7 mouse cellular contexts compared by ENCODE assay signal in genomic region chr1:159702038-159702437, GRCm38 (mm10).
DNase-seq lines count a peak whose midpoint lies in the region; ATAC-seq and TF ChIP-seq lines count a peak whose summit lies in the region.

No protein-coding gene starts in this region.

- H3K4me3 ChIP-seq in kidney, embryonic 16.5 days (ENCODE audit: low read length), result no peak overlapping the region
- H3K4me3 ChIP-seq in ES-E14 (ENCODE audit: insufficient read depth in 1 of 2, low read depth in 1 of 2, low read length in 2 of 2, poor library complexity in 1 of 2, severe bottlenecking in 1 of 2), result no peak overlapping the region

- no peak overlapping the region for H3K9ac ChIP-seq in kidney, embryonic 16.5 days (replicated peaks; ENCODE audit: low read length)
- no peak overlapping the region for H3K9ac ChIP-seq in ES-E14 (ENCODE audit: insufficient read depth, low read depth, low read length, poor library complexity, severe bottlenecking)

- H3K27me3 ChIP-seq in kidney, embryonic 16.5 days (ENCODE audit: insufficient read depth, low read length), result no peaks in the 10 kb centered on the region

- no peak overlapping the region for H3K27ac ChIP-seq in kidney, embryonic 16.5 days (ENCODE audit: low read length)
- H3K27ac ChIP-seq in ES-E14 (ENCODE audit: insufficient read depth, low read depth, low read length, poor library complexity, severe bottlenecking), result no peak overlapping the region

- peak; percentile 60 for DNase-seq in kidney, postnatal 10 days
- DNase-seq in ES-E14 (ENCODE audit: low read depth, low spot score), result peak; percentile 52
- DNase-seq in c-Kit-positive CD71-negative TER-119-negative erythroid progenitor cells, embryonic 14.5 days (ENCODE audit: low read depth), result peak; percentile 37
- DNase-seq in urinary bladder, postnatal 25 days (ENCODE audit: low spot score), result no peak
- DNase-seq in ovary, postnatal 10 days (ENCODE audit: low spot score), result no peak

- in situ Hi-C loops in ES-E14 (cut with MboI; ENCODE audit: low sequenced_read_pairs in 2 of 2, unreplicated experiment in 2 of 2), result no loop called here

- no peak overlapping the region for H3K4me2 ChIP-seq in kidney, embryonic 16.5 days (replicated peaks; ENCODE audit: low read depth, low read length)

- H3K9me3 ChIP-seq in kidney, embryonic 16.5 days (ENCODE audit: low read length), result no peaks in the 10 kb centered on the region
- H3K9me3 ChIP-seq in ES-E14 (ENCODE audit: control insufficient read depth, insufficient read depth, low read depth, low read length), result no peaks in the 10 kb centered on the region

- 86% methylated on average over 9 of the region's 9 CpGs for WGBS in kidney, embryonic 16.5 days

- no peaks in the 10 kb centered on the region for H3K4me1 ChIP-seq in kidney, embryonic 16.5 days (ENCODE audit: insufficient read depth, low read length)
- no peaks in the 10 kb centered on the region for H3K4me1 ChIP-seq in ES-E14 (ENCODE audit: control insufficient read depth in 2 of 2, insufficient read depth in 2 of 2, low read length in 2 of 2, poor library complexity in 1 of 2)

- H3K36me3 ChIP-seq in kidney, embryonic 16.5 days (ENCODE audit: insufficient read depth, low read length), result no peaks in the 10 kb centered on the region
- no peaks in the 10 kb centered on the region for H3K36me3 ChIP-seq in ES-E14 (ENCODE audit: control insufficient read depth, insufficient read depth, low read length, poor library complexity, severe bottlenecking)

- ATAC-seq in kidney, embryonic 16.5 days (ENCODE audit: low FRiP score, low TSS enrichment), result no peak
- ATAC-seq in megakaryocyte-erythroid progenitor cell, adult 5-6 weeks (replicated peaks; ENCODE audit: low FRiP score, low TSS enrichment, poor library complexity, severe bottlenecking), result peak; percentile 73; the same call in 1 of the 2 replicates

TF ChIP-seq in ES-E14, 5 proteins besides CTCF, POLR2A, EP300 and RAD21:
- TF ChIP-seq ZC3H11A (IDR thresholded peaks at IDR 0.05; ENCODE audit: borderline replicate concordance, low read depth, low read length), result no peak
- no peak for TF ChIP-seq CHD2 (IDR thresholded peaks at IDR 0.05; ENCODE audit: low read depth, low read length)
- TF ChIP-seq ZNF384 (IDR thresholded peaks at IDR 0.05; ENCODE audit: low read depth, low read length), result no peak
- no peak for TF ChIP-seq MAFK (IDR thresholded peaks at IDR 0.05; ENCODE audit: insufficient read depth, low read depth, low read length)
- no peak for TF ChIP-seq HCFC1 (IDR thresholded peaks at IDR 0.05; ENCODE audit: borderline replicate concordance, insufficient read depth, low read length)

Comparison
In these comparisons a context has a peak if more than half of its experiments do, and no peak if none do; other contexts are left out.
1. DNase-seq: peak in kidney, postnatal 10 days (single experiment), ES-E14 (single experiment) and c-Kit-positive CD71-negative TER-119-negative erythroid progenitor cells, embryonic 14.5 days (single experiment); none in urinary bladder, postnatal 25 days (single experiment) and ovary, postnatal 10 days (single experiment).